Mouse (Mus musculus): ENCODE results near the gene Bloc1s4. TPM values are rescaled to one million over a fixed set of nuclear protein-coding genes. Genes with fewer than 3 reads are reported as not detected.

Gene Bloc1s4
- polyA plus RNA-seq, 1 experiment from 2014 or later = 24.9 TPM

- 83% methylated on average over 7 of the region's 7 CpGs for WGBS
- peak overlapping the region; percentile 98; the same call in 1 of the 2 replicates for H3K4me3 ChIP-seq (ENCODE audit: low read length)
Measured at GRCm38 (mm10) chr5:36747071-36747470, 1.4 kb downstream of the Bloc1s4 start.

GRCm38 (mm10) chr5:36742126-36742848, 6.2 kb downstream of the Bloc1s4 start:
- peaks cover 7% of the 10 kb centered on the region for H3K4me1 ChIP-seq (ENCODE audit: insufficient read depth, low read length)
- peak overlapping the region; percentile 34; the same call in 1 of the 2 replicates for H3K4me2 ChIP-seq (replicated peaks; ENCODE audit: low read depth, low read length)
- H3K4me3 ChIP-seq (ENCODE audit: low read length) = 0 out of 2 replicates have a peak overlapping the region, but pooled peaks have one; percentile 4
- H3K27ac ChIP-seq (ENCODE audit: low read length) = no peak overlapping the region
- 0 out of 2 replicates have a peak overlapping the region, but pooled peaks have one; percentile 29 for H3K9ac ChIP-seq (replicated peaks; ENCODE audit: low read length)
- H3K9me3 ChIP-seq (ENCODE audit: low read length) = no peaks in the 10 kb centered on the region
- no peaks in the 10 kb centered on the region for H3K27me3 ChIP-seq (ENCODE audit: insufficient read depth, low read length)
- 38% methylated on average over 16 of the region's 16 CpGs for WGBS
- H3K36me3 ChIP-seq (ENCODE audit: insufficient read depth, low read length) = no peaks in the 10 kb centered on the region
- no peak for ATAC-seq (ENCODE audit: low FRiP score, low TSS enrichment)

More at GRCm38 (mm10) chr5:36747071-36747470, 1.4 kb downstream of the Bloc1s4 start:
- Histone ChIP-seq H3K27me3 (ENCODE audit: insufficient read depth, low read length) (no peaks in the 10 kb centered on the region), H3K36me3 (ENCODE audit: insufficient read depth, low read length) (no peaks in the 10 kb centered on the region), H3K27ac (ENCODE audit: low read length) (no peak overlapping the region), H3K4me1 (ENCODE audit: insufficient read depth, low read length) (peaks cover 12% of the 10 kb centered on the region), H3K4me2 (replicated peaks; ENCODE audit: low read depth, low read length) (peak overlapping the region; percentile 96), H3K9me3 (ENCODE audit: low read length) (no peaks in the 10 kb centered on the region), H3K9ac (replicated peaks; ENCODE audit: low read length) (no peak overlapping the region; the same call in 1 of the 2 replicates)
- ATAC-seq (ENCODE audit: low FRiP score, low TSS enrichment) = no peak

- H3K4me3 ChIP-seq (ENCODE audit: low read length) = no peak overlapping the region
- H3K36me3 ChIP-seq (ENCODE audit: insufficient read depth, low read length) = no peaks in the 10 kb centered on the region
- ATAC-seq (ENCODE audit: low FRiP score, low TSS enrichment) = no peak
- 65% methylated on average over 4 of the region's 4 CpGs for WGBS
- H3K4me2 ChIP-seq (replicated peaks; ENCODE audit: low read depth, low read length) = no peak overlapping the region
- H3K9ac ChIP-seq (replicated peaks; ENCODE audit: low read length) = no peak overlapping the region
- H3K27ac ChIP-seq (ENCODE audit: low read length) = no peak overlapping the region
- H3K9me3 ChIP-seq (ENCODE audit: low read length) = no peaks in the 10 kb centered on the region
- no peaks in the 10 kb centered on the region for H3K27me3 ChIP-seq (ENCODE audit: insufficient read depth, low read length)
- H3K4me1 ChIP-seq (ENCODE audit: insufficient read depth, low read length) = no peaks in the 10 kb centered on the region
Measured at GRCm38 (mm10) chr5:36739829-36740228, 8.6 kb downstream of the Bloc1s4 start.

DNA sequence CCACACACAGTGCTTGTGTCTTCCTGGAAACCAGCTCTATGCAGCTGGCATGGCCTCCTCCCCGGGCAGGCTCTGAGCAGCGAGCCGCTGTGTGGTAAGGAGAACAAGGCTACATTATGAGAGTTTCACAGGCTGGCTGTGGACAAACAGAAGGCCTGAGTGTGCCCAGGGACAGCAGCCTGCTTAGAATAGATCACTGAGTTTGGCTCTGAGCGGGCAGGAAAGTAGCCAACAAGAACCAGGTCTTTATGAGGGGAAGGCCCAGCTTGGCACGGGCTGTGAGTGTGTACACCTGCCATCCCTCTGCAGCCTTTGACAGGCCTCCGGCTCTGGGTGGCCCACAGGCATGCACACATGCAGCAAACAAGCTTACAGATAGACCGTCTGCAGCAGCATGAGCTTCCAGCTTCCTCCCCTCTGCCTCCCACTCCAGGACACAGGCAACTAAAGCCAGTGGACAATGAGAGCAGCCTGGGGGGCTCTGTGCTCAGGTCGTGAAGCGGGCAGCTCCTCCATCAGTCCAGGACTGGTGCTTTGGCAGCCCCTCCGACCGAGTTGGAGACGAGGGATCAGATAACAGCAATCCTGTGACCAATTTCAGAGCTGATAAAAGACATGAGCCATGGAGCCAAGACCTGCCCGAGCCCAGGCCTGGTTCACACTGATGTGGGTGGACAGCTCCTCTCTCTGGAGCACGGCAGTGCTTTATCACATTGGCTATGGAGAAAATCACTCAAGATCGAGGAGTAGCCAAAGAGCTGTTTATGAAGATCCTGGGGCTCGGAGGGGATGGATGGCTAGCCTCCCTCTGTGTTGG, 9.4 kb downstream of the Bloc1s4 start:
- WGBS = 47% methylated on average over 16 of the region's 16 CpGs
- H3K9me3 ChIP-seq (ENCODE audit: low read length) = no peaks in the 10 kb centered on the region
- H3K4me1 ChIP-seq (ENCODE audit: insufficient read depth, low read length) = no peaks in the 10 kb centered on the region
- no peak for ATAC-seq (ENCODE audit: low FRiP score, low TSS enrichment)
- no peak overlapping the region for H3K9ac ChIP-seq (replicated peaks; ENCODE audit: low read length)
- no peak overlapping the region for H3K27ac ChIP-seq (ENCODE audit: low read length)
- H3K4me2 ChIP-seq (replicated peaks; ENCODE audit: low read depth, low read length) = no peak overlapping the region
- H3K27me3 ChIP-seq (ENCODE audit: insufficient read depth, low read length) = no peaks in the 10 kb centered on the region
- no peaks in the 10 kb centered on the region for H3K36me3 ChIP-seq (ENCODE audit: insufficient read depth, low read length)
- no peak overlapping the region for H3K4me3 ChIP-seq (ENCODE audit: low read length)

- H3K4me2 ChIP-seq (replicated peaks; ENCODE audit: low read depth, low read length) = no peak overlapping the region
- no peak overlapping the region for H3K27ac ChIP-seq (ENCODE audit: low read length)
- WGBS = 64% methylated on average over 4 of the region's 4 CpGs
- H3K9me3 ChIP-seq (ENCODE audit: low read length) = no peaks in the 10 kb centered on the region
- H3K36me3 ChIP-seq (ENCODE audit: insufficient read depth, low read length) = no peaks in the 10 kb centered on the region
- ATAC-seq (ENCODE audit: low FRiP score, low TSS enrichment) = no peak
- no peaks in the 10 kb centered on the region for H3K27me3 ChIP-seq (ENCODE audit: insufficient read depth, low read length)
- no peak overlapping the region for H3K4me3 ChIP-seq (ENCODE audit: low read length)
- H3K9ac ChIP-seq (replicated peaks; ENCODE audit: low read length) = no peak overlapping the region
- no peaks in the 10 kb centered on the region for H3K4me1 ChIP-seq (ENCODE audit: insufficient read depth, low read length)
Measured at GRCm38 (mm10) chr5:36737765-36738164, 10.7 kb downstream of the Bloc1s4 start.

- H3K9me3 ChIP-seq (ENCODE audit: low read length) = no peaks in the 10 kb centered on the region
- H3K9ac ChIP-seq (replicated peaks; ENCODE audit: low read length) = no peak overlapping the region
- H3K36me3 ChIP-seq (ENCODE audit: insufficient read depth, low read length) = no peaks in the 10 kb centered on the region
- ATAC-seq (ENCODE audit: low FRiP score, low TSS enrichment) = no peak
- H3K27ac ChIP-seq (ENCODE audit: low read length) = no peak overlapping the region
- H3K4me3 ChIP-seq (ENCODE audit: low read length) = no peak overlapping the region
- H3K27me3 ChIP-seq (ENCODE audit: insufficient read depth, low read length) = no peaks in the 10 kb centered on the region
- no peaks in the 10 kb centered on the region for H3K4me1 ChIP-seq (ENCODE audit: insufficient read depth, low read length)
- 77% methylated on average over 8 of the region's 8 CpGs for WGBS
- H3K4me2 ChIP-seq (replicated peaks; ENCODE audit: low read depth, low read length) = no peak overlapping the region
Measured at GRCm38 (mm10) chr5:36736009-36736408, 12.4 kb downstream of the Bloc1s4 start.

DNA sequence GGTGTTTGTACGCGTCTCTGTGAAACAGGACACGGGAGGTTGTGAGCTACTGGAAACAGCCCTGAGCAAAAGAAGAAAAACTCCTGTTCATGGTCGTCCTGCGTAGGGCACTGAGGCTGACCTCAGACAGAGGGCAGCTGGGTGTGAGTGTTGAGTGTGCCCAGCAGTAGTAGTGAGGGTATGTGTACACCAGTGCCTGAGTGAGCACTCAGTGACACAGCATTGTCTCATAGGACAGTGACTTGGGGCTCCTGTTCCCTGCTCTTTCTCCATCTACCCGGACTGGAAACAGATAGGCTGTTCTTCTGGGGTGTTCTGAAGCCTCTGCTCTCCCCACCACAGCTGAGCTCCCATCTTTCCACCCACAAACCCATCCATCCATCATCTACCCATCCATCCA, 13.3 kb downstream of the Bloc1s4 start:
- Histone ChIP-seq H3K4me1 (ENCODE audit: insufficient read depth, low read length) (no peaks in the 10 kb centered on the region), H3K4me2 (replicated peaks; ENCODE audit: low read depth, low read length) (no peak overlapping the region), H3K36me3 (ENCODE audit: insufficient read depth, low read length) (no peaks in the 10 kb centered on the region), H3K9me3 (ENCODE audit: low read length) (no peaks in the 10 kb centered on the region), H3K4me3 (ENCODE audit: low read length) (no peak overlapping the region), H3K27me3 (ENCODE audit: insufficient read depth, low read length) (no peaks in the 10 kb centered on the region), H3K9ac (replicated peaks; ENCODE audit: low read length) (no peak overlapping the region), H3K27ac (ENCODE audit: low read length) (no peak overlapping the region)
- no peak for ATAC-seq (ENCODE audit: low FRiP score, low TSS enrichment)
- 54% methylated on average over 6 of the region's 6 CpGs for WGBS

GRCm38 (mm10) chr5:36733405-36733804, 15.0 kb downstream of the Bloc1s4 start:
- Histone ChIP-seq H3K4me2 (replicated peaks; ENCODE audit: low read depth, low read length) (no peak overlapping the region), H3K9ac (replicated peaks; ENCODE audit: low read length) (no peak overlapping the region), H3K36me3 (ENCODE audit: insufficient read depth, low read length) (no peaks in the 10 kb centered on the region), H3K27ac (ENCODE audit: low read length) (no peak overlapping the region), H3K9me3 (ENCODE audit: low read length) (no peaks in the 10 kb centered on the region), H3K4me3 (ENCODE audit: low read length) (no peak overlapping the region), H3K27me3 (ENCODE audit: insufficient read depth, low read length) (no peaks in the 10 kb centered on the region), H3K4me1 (ENCODE audit: insufficient read depth, low read length) (no peaks in the 10 kb centered on the region)
- 78% methylated on average over 3 of the region's 3 CpGs for WGBS
- no peak for ATAC-seq (ENCODE audit: low FRiP score, low TSS enrichment)

- ATAC-seq (ENCODE audit: low FRiP score, low TSS enrichment) = no peak
- WGBS = 56% methylated on average over 7 of the region's 7 CpGs
- H3K4me3 ChIP-seq (ENCODE audit: low read length) = no peak overlapping the region
Measured at GRCm38 (mm10) chr5:36731901-36732652, 16.4 kb downstream of the Bloc1s4 start.

More at GRCm38 (mm10) chr5:36731901-36732652, 16.4 kb downstream of the Bloc1s4 start:
- Histone ChIP-seq H3K4me1 (ENCODE audit: insufficient read depth, low read length) (no peaks in the 10 kb centered on the region), H3K27me3 (ENCODE audit: insufficient read depth, low read length) (no peaks in the 10 kb centered on the region), H3K4me2 (replicated peaks; ENCODE audit: low read depth, low read length) (no peak overlapping the region), H3K9ac (replicated peaks; ENCODE audit: low read length) (no peak overlapping the region), H3K27ac (ENCODE audit: low read length) (no peak overlapping the region), H3K9me3 (ENCODE audit: low read length) (no peaks in the 10 kb centered on the region), H3K36me3 (ENCODE audit: insufficient read depth, low read length) (no peaks in the 10 kb centered on the region)
